Mouse (Mus musculus): ENCODE results near the gene Clpp. TPM values are rescaled to one million over a fixed set of nuclear protein-coding genes. Genes with fewer than 3 reads are reported as not detected.

Gene Clpp
- polyA plus RNA-seq, 2 experiments: 139 to 150 TPM

DNA sequence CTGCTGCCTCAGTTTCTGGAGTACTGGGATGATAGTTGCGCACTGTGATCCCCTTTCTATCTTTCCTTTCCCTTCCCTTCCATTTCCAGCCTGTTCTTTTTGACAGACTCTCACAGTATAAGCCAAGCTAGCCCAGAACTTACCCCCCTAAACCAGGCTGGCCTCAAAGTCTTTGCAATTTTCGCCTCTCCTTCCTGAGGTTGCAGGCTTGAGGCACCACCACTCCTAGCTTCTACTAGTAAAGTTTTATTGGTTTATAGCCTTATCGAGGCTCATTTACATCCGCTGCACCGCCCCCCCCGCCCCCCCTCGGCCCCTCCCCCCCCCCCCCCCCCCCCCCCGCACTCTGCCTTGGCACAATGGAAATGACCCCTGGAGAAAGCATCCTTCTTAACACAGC, 10.6 kb upstream of the Clpp start:
- H3K9me3 ChIP-seq (ENCODE audit: control insufficient read depth, low read length): no peaks in the 10 kb centered on the region
- TF ChIP-seq POLR2A (IDR thresholded peaks at IDR 0.05; ENCODE audit: borderline replicate concordance, extremely low read depth, insufficient read depth, insufficient read length): no peak
- H3K4me2 ChIP-seq (replicated peaks; ENCODE audit: low read depth, low read length, severe bottlenecking): no peak overlapping the region
- 31% methylated on average over 4 of the region's 8 CpGs for WGBS
- H3K27ac ChIP-seq (replicated peaks; ENCODE audit: low read depth, low read length): no peak overlapping the region
- no peaks in the 10 kb centered on the region for H3K4me1 ChIP-seq (ENCODE audit: control insufficient read depth, insufficient read depth, low read length)
- no peak for ATAC-seq (ENCODE audit: low FRiP score, low read depth)
- no peaks in the 10 kb centered on the region for H3K36me3 ChIP-seq (ENCODE audit: control insufficient read depth, insufficient read depth, low read length)
- H3K9ac ChIP-seq (ENCODE audit: low read depth, low read length, severe bottlenecking): 0 out of 2 replicates have a peak overlapping the region, but pooled peaks have one; percentile 21
- H3K4me3 ChIP-seq (replicated peaks; ENCODE audit: low read length): no peak overlapping the region
- H3K27me3 ChIP-seq (ENCODE audit: control insufficient read depth, insufficient read depth, low read length): no peaks in the 10 kb centered on the region
- no peak for DNase-seq (ENCODE audit: low spot score)

DNA sequence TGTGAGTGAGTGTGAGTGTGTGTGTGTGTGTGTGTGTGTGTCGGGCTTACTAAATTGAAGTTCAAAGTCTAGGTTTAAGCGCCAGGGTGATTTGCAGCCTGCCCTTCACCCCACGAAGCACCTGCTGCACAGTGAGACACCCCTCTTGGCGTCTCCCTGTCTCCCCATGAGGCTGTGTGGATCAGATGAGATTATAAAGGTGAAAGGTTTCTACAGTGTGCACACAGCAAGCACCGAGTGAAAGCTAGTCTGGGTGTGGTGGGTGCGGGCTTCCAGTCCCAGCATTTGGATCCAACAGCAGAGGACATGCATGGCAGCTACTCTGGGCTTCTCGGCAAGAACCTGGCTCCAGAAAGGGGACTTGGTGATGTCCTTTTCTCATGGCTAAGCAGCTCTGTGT, 9.1 kb upstream of the Clpp start:
- Histone ChIP-seq H3K9me3 (ENCODE audit: control insufficient read depth, low read length) (no peaks in the 10 kb centered on the region), H3K4me2 (replicated peaks; ENCODE audit: low read depth, low read length, severe bottlenecking) (no peak overlapping the region), H3K27ac (replicated peaks; ENCODE audit: low read depth, low read length) (no peak overlapping the region), H3K36me3 (ENCODE audit: control insufficient read depth, insufficient read depth, low read length) (no peaks in the 10 kb centered on the region), H3K4me3 (replicated peaks; ENCODE audit: low read length) (no peak overlapping the region), H3K27me3 (ENCODE audit: control insufficient read depth, insufficient read depth, low read length) (no peaks in the 10 kb centered on the region), H3K4me1 (ENCODE audit: control insufficient read depth, insufficient read depth, low read length) (no peaks in the 10 kb centered on the region), H3K9ac (ENCODE audit: low read depth, low read length, severe bottlenecking) (no peak overlapping the region)
- WGBS: 66% methylated on average over 7 of the region's 7 CpGs
- DNase-seq (ENCODE audit: low spot score) (no peak), ATAC-seq (ENCODE audit: low FRiP score, low read depth) (no peak)
- TF ChIP-seq POLR2A (IDR thresholded peaks at IDR 0.05; ENCODE audit: borderline replicate concordance, extremely low read depth, insufficient read depth, insufficient read length): no peak

DNA sequence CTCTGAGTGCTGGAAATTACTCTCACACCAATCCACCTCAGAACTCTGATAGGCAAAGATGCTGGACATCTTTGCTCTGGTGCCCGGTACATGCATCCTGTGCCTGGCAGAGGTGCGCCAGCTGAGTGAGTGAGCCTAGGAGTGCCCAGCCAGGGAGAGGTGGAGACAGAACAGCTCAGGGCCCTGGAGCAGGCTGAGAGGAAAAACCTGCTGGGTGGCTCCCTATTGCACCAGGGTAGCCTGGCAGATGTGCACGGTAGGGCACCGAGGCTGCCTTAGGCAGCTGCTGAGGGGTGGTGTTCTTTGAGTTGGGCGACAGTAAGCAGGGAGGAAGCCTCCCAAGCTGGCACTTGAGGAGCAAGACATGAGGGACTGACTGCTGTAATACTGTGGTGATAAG, 8.1 kb upstream of the Clpp start, which contains the start of gene Acer1:
Gene Acer1, minus strand, starts transcription at position 114 of the 400 bp plus-strand sequence.
- TF ChIP-seq POLR2A (IDR thresholded peaks at IDR 0.05; ENCODE audit: borderline replicate concordance, extremely low read depth, insufficient read depth, insufficient read length): no peak
- H3K4me1 ChIP-seq (ENCODE audit: control insufficient read depth, insufficient read depth, low read length): no peaks in the 10 kb centered on the region
- 79% methylated on average over 5 of the region's 5 CpGs for WGBS
- H3K4me2 ChIP-seq (replicated peaks; ENCODE audit: low read depth, low read length, severe bottlenecking): no peak within 1 kb of the TSS
- no peak within 1 kb of the TSS for H3K27ac ChIP-seq (replicated peaks; ENCODE audit: low read depth, low read length)
- H3K9ac ChIP-seq (ENCODE audit: low read depth, low read length, severe bottlenecking): no peak within 1 kb of the TSS
- no peaks in the 10 kb centered on the region for H3K36me3 ChIP-seq (ENCODE audit: control insufficient read depth, insufficient read depth, low read length)
- ATAC-seq (ENCODE audit: low FRiP score, low read depth): no peak
- H3K9me3 ChIP-seq (ENCODE audit: control insufficient read depth, low read length): no peaks in the 10 kb centered on the region
- no peak for DNase-seq (ENCODE audit: low spot score)
- H3K4me3 ChIP-seq (replicated peaks; ENCODE audit: low read length): no peak within 1 kb of the TSS
- no peaks in the 10 kb centered on the region for H3K27me3 ChIP-seq (ENCODE audit: control insufficient read depth, insufficient read depth, low read length)

DNA sequence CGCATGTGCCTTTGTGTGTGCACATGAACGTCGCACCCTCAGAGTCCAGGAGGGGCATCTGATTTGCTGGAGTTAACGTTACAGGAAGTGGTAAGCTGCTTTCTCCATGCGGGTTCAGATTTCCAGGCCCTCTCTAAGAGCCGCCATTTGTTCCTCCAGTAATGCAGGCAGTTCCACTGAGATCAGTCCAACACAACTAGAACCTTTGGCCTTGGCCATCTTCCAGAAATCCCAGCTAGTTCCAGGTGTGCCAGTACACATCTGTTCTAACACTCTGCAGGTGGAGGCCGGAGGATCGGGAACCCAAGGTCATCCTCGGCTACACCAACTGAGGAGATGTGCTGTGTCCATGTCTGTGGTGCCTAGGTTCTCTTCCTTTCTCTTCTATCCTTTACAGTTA, 5.2 kb upstream of the Clpp start:
- no peak for ATAC-seq (ENCODE audit: low FRiP score, low read depth)
- no peak overlapping the region for H3K27ac ChIP-seq (replicated peaks; ENCODE audit: low read depth, low read length)
- H3K4me3 ChIP-seq (replicated peaks; ENCODE audit: low read length): no peak overlapping the region
- no peak overlapping the region for H3K9ac ChIP-seq (ENCODE audit: low read depth, low read length, severe bottlenecking)
- no peak for TF ChIP-seq POLR2A (IDR thresholded peaks at IDR 0.05; ENCODE audit: borderline replicate concordance, extremely low read depth, insufficient read depth, insufficient read length)
- DNase-seq (ENCODE audit: low spot score): no peak
- H3K36me3 ChIP-seq (ENCODE audit: control insufficient read depth, insufficient read depth, low read length): no peaks in the 10 kb centered on the region
- H3K9me3 ChIP-seq (ENCODE audit: control insufficient read depth, low read length): no peaks in the 10 kb centered on the region
- H3K4me2 ChIP-seq (replicated peaks; ENCODE audit: low read depth, low read length, severe bottlenecking): no peak overlapping the region
- WGBS: 75% methylated on average over 9 of the region's 9 CpGs
- no peaks in the 10 kb centered on the region for H3K27me3 ChIP-seq (ENCODE audit: control insufficient read depth, insufficient read depth, low read length)
- H3K4me1 ChIP-seq (ENCODE audit: control insufficient read depth, insufficient read depth, low read length): no peaks in the 10 kb centered on the region

DNA sequence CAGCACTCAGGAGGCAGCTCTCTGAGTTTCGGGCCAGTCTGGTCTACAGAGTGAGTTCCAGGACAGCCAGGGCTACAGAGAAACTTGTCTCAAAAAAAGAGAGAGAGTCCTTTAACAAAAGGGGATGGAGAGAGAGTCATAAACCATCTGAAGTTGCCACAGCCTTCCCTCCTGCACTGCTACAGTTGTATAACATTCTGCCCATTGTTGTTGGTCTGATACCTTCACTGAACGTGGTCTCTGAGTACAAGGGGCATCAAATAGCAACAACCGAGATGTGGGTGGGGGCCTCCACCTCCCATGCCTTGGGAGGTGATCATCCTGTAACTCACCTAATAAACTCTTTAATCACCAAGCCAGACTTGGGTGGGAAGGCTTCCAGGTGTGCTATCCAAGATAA, 4.4 kb upstream of the Clpp start:
- H3K36me3 ChIP-seq (ENCODE audit: control insufficient read depth, insufficient read depth, low read length): no peaks in the 10 kb centered on the region
- no peaks in the 10 kb centered on the region for H3K4me1 ChIP-seq (ENCODE audit: control insufficient read depth, insufficient read depth, low read length)
- H3K27ac ChIP-seq (replicated peaks; ENCODE audit: low read depth, low read length): no peak overlapping the region
- H3K9ac ChIP-seq (ENCODE audit: low read depth, low read length, severe bottlenecking): no peak overlapping the region
- ATAC-seq (ENCODE audit: low FRiP score, low read depth) (no peak), DNase-seq (ENCODE audit: low spot score) (no peak)
- TF ChIP-seq POLR2A (IDR thresholded peaks at IDR 0.05; ENCODE audit: borderline replicate concordance, extremely low read depth, insufficient read depth, insufficient read length): no peak
- 70% methylated on average over 3 of the region's 3 CpGs for WGBS
- no peak overlapping the region for H3K4me2 ChIP-seq (replicated peaks; ENCODE audit: low read depth, low read length, severe bottlenecking)
- no peak overlapping the region for H3K4me3 ChIP-seq (replicated peaks; ENCODE audit: low read length)
- no peaks in the 10 kb centered on the region for H3K27me3 ChIP-seq (ENCODE audit: control insufficient read depth, insufficient read depth, low read length)
- H3K9me3 ChIP-seq (ENCODE audit: control insufficient read depth, low read length): no peaks in the 10 kb centered on the region
